Mouse (Mus musculus) CD4-positive, CD25-positive, alpha-beta regulatory T cell, adult 9 weeks (primary cell): ENCODE data around the gene Kank1. TPM values are rescaled to one million over a fixed set of nuclear protein-coding genes. Genes with fewer than 3 reads are reported as not detected.

ENCODE experiments used
- polyA plus RNA-seq: library from polyadenylated mRNA; unstranded; fragments of 100-300 nt; shearing (Covaris generic); gene quantifications from one replicate; pipeline ENCODE4 v1.2.1, GENCODE M21; 2017

Gene Kank1
- not detected for polyA plus RNA-seq

GRCm38 (mm10) chr19:25236596-25237491 lies at the start of gene Kank1:
Kank1 (plus strand) TSS chr19:25236975.

Other genes with a start within 250 kb of the Kank1 start
- gene Dock8, start 237.4 kb upstream of the Kank1 start, polyA plus RNA-seq: 229 TPM